Comparison of ENCODE assay signal across 8 mouse cellular contexts in genomic region chr16:95862621-95863020, GRCm38 (mm10).
DNase-seq lines count a peak whose midpoint lies in the region; ATAC-seq and TF ChIP-seq lines count a peak whose summit lies in the region.

No protein-coding gene starts in this region.

- H3K27ac ChIP-seq in kidney, embryonic 15.5 days = peak overlapping the region; percentile 80
- no peak overlapping the region for H3K27ac ChIP-seq in hindbrain, embryonic 13.5 days
- H3K27ac ChIP-seq in left cerebral cortex, adult 2 months = no peak overlapping the region

- WGBS in kidney, embryonic 15.5 days = 62% methylated on average over 3 of the region's 3 CpGs
- WGBS in hindbrain, embryonic 13.5 days = 79% methylated on average over 3 of the region's 3 CpGs

- DNase-seq in G1E (ENCODE audit: low spot score) = peak; percentile 11
- DNase-seq in heart, adult 18-20 months = peak; percentile 61 to 88
- peak; percentile 41 to 70 for DNase-seq in lung, postnatal 4 days
- no peak for DNase-seq in cerebellum, adult 11 months
- no peak for DNase-seq in left cerebral cortex, adult 2 months (ENCODE audit: extremely low spot score in 1 of 2, low spot score in 2 of 2)
- DNase-seq in urinary bladder, adult 2 months (ENCODE audit: low spot score) = no peak

- peaks cover 3% of the 10 kb centered on the region for H3K27me3 ChIP-seq in G1E (ENCODE audit: insufficient read depth, low read length)
- H3K27me3 ChIP-seq in kidney, embryonic 15.5 days = no peaks in the 10 kb centered on the region
- H3K27me3 ChIP-seq in hindbrain, embryonic 13.5 days = no peaks in the 10 kb centered on the region

- peaks cover 20% of the 10 kb centered on the region; the same call in 1 of the 2 replicates for H3K4me1 ChIP-seq in G1E (ENCODE audit: insufficient read depth, low read depth, low read length)
- H3K4me1 ChIP-seq in kidney, embryonic 15.5 days = peaks cover 17% of the 10 kb centered on the region; the same call in 1 of the 2 replicates
- H3K4me1 ChIP-seq in hindbrain, embryonic 13.5 days (replicated peaks) = peaks cover 9% of the 10 kb centered on the region; the same call in 1 of the 2 replicates

- H3K9me3 ChIP-seq in G1E (replicated peaks) = no peaks in the 10 kb centered on the region
- H3K9me3 ChIP-seq in kidney, embryonic 15.5 days (replicated peaks) = no peaks in the 10 kb centered on the region
- no peaks in the 10 kb centered on the region for H3K9me3 ChIP-seq in hindbrain, embryonic 13.5 days

- intact Hi-C loops in left cerebral cortex, adult 2 months (cut with DNase I) = no loop called here

- no peak overlapping the region for H3K4me2 ChIP-seq in kidney, embryonic 15.5 days
- H3K4me2 ChIP-seq in hindbrain, embryonic 13.5 days = no peak overlapping the region

- H3K9ac ChIP-seq in kidney, embryonic 15.5 days = no peak overlapping the region
- no peak overlapping the region for H3K9ac ChIP-seq in hindbrain, embryonic 13.5 days

- peak; percentile 43 for ATAC-seq in G1E (ENCODE audit: extremely low read depth, insufficient number of reproducible peaks, low FRiP score, poor library complexity, severe bottlenecking)
- ATAC-seq in kidney, embryonic 15.5 days (replicated peaks; ENCODE audit: low FRiP score) = no peak
- ATAC-seq in hindbrain, embryonic 13.5 days (ENCODE audit: low FRiP score) = no peak

- H3K36me3 ChIP-seq in G1E (replicated peaks) = no peaks in the 10 kb centered on the region
- no peaks in the 10 kb centered on the region for H3K36me3 ChIP-seq in kidney, embryonic 15.5 days
- H3K36me3 ChIP-seq in hindbrain, embryonic 13.5 days = no peaks in the 10 kb centered on the region

- H3K4me3 ChIP-seq in G1E (ENCODE audit: low read depth, low read length) = no peak overlapping the region
- no peak overlapping the region for H3K4me3 ChIP-seq in kidney, embryonic 15.5 days (replicated peaks)
- no peak overlapping the region for H3K4me3 ChIP-seq in hindbrain, embryonic 13.5 days
- no peak overlapping the region for H3K4me3 ChIP-seq in left cerebral cortex, adult 2 months

- TF ChIP-seq CTCF in G1E (IDR thresholded peaks at IDR 0.05; ENCODE audit: low read depth, low read length) = no peak
- TF ChIP-seq CTCF in left cerebral cortex, adult 2 months (IDR thresholded peaks at IDR 0.05) = no peak

Comparison
In these comparisons a context has a peak if more than half of its experiments do, and no peak if none do; other contexts are left out.
1. DNase-seq: peak in G1E (single experiment), heart, adult 18-20 months (2 of 2) and lung, postnatal 4 days (2 of 2); none in cerebellum, adult 11 months (single experiment), left cerebral cortex, adult 2 months (0 of 2) and urinary bladder, adult 2 months (single experiment).